Mouse (Mus musculus): ENCODE results near the gene Rnf152.

DNA sequence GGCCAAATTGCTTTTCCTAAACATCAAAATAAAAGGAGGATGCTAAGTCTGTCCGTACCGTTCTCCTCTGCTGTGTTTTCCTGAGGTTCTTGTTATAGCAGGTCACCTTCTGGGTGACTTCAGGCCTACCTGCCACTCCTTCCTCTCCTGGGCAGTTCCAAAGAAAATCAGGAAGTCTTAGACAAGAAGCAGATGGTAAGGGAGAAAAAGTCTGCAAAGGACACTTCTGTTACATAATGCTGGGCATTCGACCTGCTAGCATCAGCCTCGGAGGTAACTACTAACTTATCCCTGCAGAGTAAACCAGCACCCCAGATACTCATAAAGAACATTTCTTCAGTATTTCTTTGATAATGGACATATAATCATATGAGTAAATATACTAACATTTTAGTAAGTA, 4.7 kb downstream of the Rnf152 start:
- no peak for TF ChIP-seq CTCF (conservative IDR thresholded peaks at IDR 0.05 in 1 of 2, IDR thresholded peaks at IDR 0.05 in 1 of 2; ENCODE audit: low read depth in 2 of 2, low read length in 2 of 2)
- no peak for TF ChIP-seq IRF4 (IDR thresholded peaks at IDR 0.05; ENCODE audit: low read depth, low read length)
- no peak for TF ChIP-seq SMC3 (IDR thresholded peaks at IDR 0.05; ENCODE audit: low read depth, low read length)
- no peak for TF ChIP-seq KAT2A (IDR thresholded peaks at IDR 0.05; ENCODE audit: insufficient replicate concordance, low read length)
- TF ChIP-seq POLR2A (IDR thresholded peaks at IDR 0.05; ENCODE audit: low read depth, low read length) = no peak
- no peak for TF ChIP-seq ZNF384 (IDR thresholded peaks at IDR 0.05; ENCODE audit: low read depth, low read length)
- no peak for TF ChIP-seq ETS1 (conservative IDR thresholded peaks at IDR 0.05; ENCODE audit: low read depth, low read length)
- no peak for TF ChIP-seq EP300 (IDR thresholded peaks at IDR 0.05; ENCODE audit: low read length)
- TF ChIP-seq TBP (conservative IDR thresholded peaks at IDR 0.05; ENCODE audit: low read depth, low read length) = no peak
- no peak for TF ChIP-seq ZMIZ1 (IDR thresholded peaks at IDR 0.05; ENCODE audit: low read depth, low read length)
- TF ChIP-seq MAZ (IDR thresholded peaks at IDR 0.05; ENCODE audit: low read depth, low read length) = no peak
- TF ChIP-seq CHD2 (IDR thresholded peaks at IDR 0.05; ENCODE audit: low read length) = no peak
- no peak for TF ChIP-seq E2F4 (IDR thresholded peaks at IDR 0.05; ENCODE audit: insufficient replicate concordance, low read depth, low read length)

Measured in CH12.LX (cell line).